Mouse (Mus musculus) testis, postnatal 10 days (tissue): ENCODE measurements around the gene Sema7a.

Experiments used
- DNase-seq: peaks from one replicate; pipeline ENCODE4 v3.0.0; 2021; ENCODE audit warnings: low spot score

The Sema7a gene

GRCm38 (mm10) chr9:57938225-57939055 is 1.5 kb upstream of the Sema7a start:
- peak; percentile 28 for DNase-seq

- DNase-seq, result peak; percentile 70
These were observed 460 bp downstream of the Sema7a start for GRCm38 (mm10) chr9:57940349-57940794.

GRCm38 (mm10) chr9:57940861-57941638 is 1.1 kb downstream of the Sema7a start:
- peak; percentile 59 for DNase-seq

GRCm38 (mm10) chr9:57942039-57942438 is 2.1 kb downstream of the Sema7a start:
- DNase-seq, result peak; percentile 47

GRCm38 (mm10) chr9:57943067-57943466 is 3.2 kb downstream of the Sema7a start:
- no peak for DNase-seq

- peak; percentile 82 for DNase-seq
These were observed 4.7 kb downstream of the Sema7a start for GRCm38 (mm10) chr9:57944572-57944971.

- DNase-seq, result no peak
These were observed 6.1 kb downstream of the Sema7a start for GRCm38 (mm10) chr9:57945771-57946616.

GRCm38 (mm10) chr9:57947381-57948030 is 7.6 kb downstream of the Sema7a start:
- DNase-seq, result no peak

GRCm38 (mm10) chr9:57948333-57948931 is 8.5 kb downstream of the Sema7a start:
- no peak for DNase-seq

GRCm38 (mm10) chr9:57949102-57949704 is 9.3 kb downstream of the Sema7a start:
- no peak for DNase-seq

GRCm38 (mm10) chr9:57949879-57950278 is 10.0 kb downstream of the Sema7a start:
- DNase-seq, result no peak

- DNase-seq, result peak; percentile 63
These were observed 10.6 kb downstream of the Sema7a start for GRCm38 (mm10) chr9:57950519-57950918.

- DNase-seq, result no peak
These were observed 12.1 kb downstream of the Sema7a start for GRCm38 (mm10) chr9:57951993-57952392.

- peak; percentile 57 for DNase-seq
These were observed 15.2 kb downstream of the Sema7a start for GRCm38 (mm10) chr9:57954962-57955744.

- no peak for DNase-seq
These were observed 15.9 kb downstream of the Sema7a start for GRCm38 (mm10) chr9:57955764-57956163.

GRCm38 (mm10) chr9:57956196-57956837 is 16.4 kb downstream of the Sema7a start:
- DNase-seq, result no peak

- DNase-seq, result no peak
These were observed 16.9 kb downstream of the Sema7a start for GRCm38 (mm10) chr9:57956838-57957236.

GRCm38 (mm10) chr9:57958615-57959014 is 18.7 kb downstream of the Sema7a start:
- no peak for DNase-seq

- DNase-seq, result no peak
These were observed 19.5 kb downstream of the Sema7a start for GRCm38 (mm10) chr9:57959399-57959798.
